Mouse (Mus musculus) CH12F3 (cell line): ENCODE measurements around the gene Gm4836.
"Not testable (repeated sequence)": the region's sequence is repeated elsewhere in the genome, so short reads cannot be mapped to it uniquely, and the experiment has no call there.

Experiments used
- in situ Hi-C: fragments of 300-500 bp; cut with MboI; formaldehyde crosslinking; loops from 2 replicates; pipeline ENCODE4 v1.14.3; 2020; ENCODE audit warnings: low sequenced_read_pairs

The Gm4836 gene

DNA sequence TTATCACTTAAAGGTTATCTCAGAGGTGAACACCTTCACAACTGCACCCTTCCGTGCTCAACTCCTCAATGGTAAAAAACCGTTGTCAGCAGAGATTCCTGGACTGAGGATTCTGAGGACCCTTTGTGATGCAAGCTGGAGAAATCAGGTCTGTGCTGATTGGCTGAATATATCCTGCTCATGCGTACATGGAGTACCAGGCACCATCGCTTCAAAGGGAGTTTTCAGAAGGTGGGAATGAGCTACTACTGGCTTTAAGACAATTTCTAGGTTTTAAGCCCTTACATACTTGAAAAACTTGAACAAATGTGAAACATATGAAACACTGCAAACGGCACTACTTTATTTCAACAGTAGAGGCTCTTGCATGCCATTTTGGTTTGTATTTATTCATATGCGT, at the start of gene Gm4836:
Gene Gm4836 (minus strand): TSS at position 101 of the 400 bp plus-strand sequence.
- in situ Hi-C loops: not testable (repeated sequence)
